Mouse (Mus musculus) limb, embryonic 14.5 days (tissue): ENCODE measurements at regions not wholly inside any gene's neighbourhood (a gene's known extent, or its start where the extent isn't known, plus 50 kb on each side); places are given as distances from the start of the nearest gene placed in this dataset.
A peak's percentile ranks its signal among the peaks of the same experiment; 100 is the strongest.

Experiments
- ATAC-seq: fragments of 200-750 bp; cut with Nextera tagmentation; 2 replicates; pipeline ENCODE4 v1.8.0; 2017; ENCODE audit warnings: low read depth, moderate number of reproducible peaks, moderate TSS enrichment; ENCODE audit not compliant: low FRiP score
- DNase-seq: peaks from one replicate; pipeline ENCODE4 v3.0.0-alpha.2; 2015; ENCODE audit warnings: low spot score
- H3K27ac ChIP-seq: fragments of 300-500 bp; sonication (generic); replicated peaks from 2 replicates; pipeline ENCODE4 v1.5.1; 2014; ENCODE audit warnings: low read depth, mild to moderate bottlenecking, low read length, moderate library complexity, mixed read lengths
- H3K27me3 ChIP-seq: fragments of 300-500 bp; sonication (generic); 2 replicates; pipeline ENCODE4 v1.6.1; 2014; ENCODE audit warnings: low read length, mixed read lengths; ENCODE audit not compliant: control insufficient read depth, insufficient read depth
- H3K36me3 ChIP-seq: fragments of 300-500 bp; sonication (generic); 2 replicates; pipeline ENCODE4 v1.6.1; 2014; ENCODE audit warnings: mild to moderate bottlenecking, low read length, moderate library complexity, mixed read lengths; ENCODE audit not compliant: control insufficient read depth, insufficient read depth
- H3K4me1 ChIP-seq: fragments of 300-500 bp; sonication (generic); 2 replicates; pipeline ENCODE4 v1.6.1; 2014; ENCODE audit warnings: antibody characterized with exemption, low read length, mixed read lengths; ENCODE audit not compliant: control insufficient read depth, insufficient read depth
- H3K4me2 ChIP-seq: fragments of 300-500 bp; sonication (generic); replicated peaks from 2 replicates; pipeline ENCODE4 v1.6.1; 2014; ENCODE audit warnings: low read depth, mild to moderate bottlenecking, low read length, moderate library complexity; ENCODE audit not compliant: severe bottlenecking
- H3K4me3 ChIP-seq: fragments of 300-500 bp; sonication (generic); replicated peaks from 2 replicates; pipeline ENCODE4 v1.5.1; 2014; ENCODE audit warnings: low read length
- H3K9ac ChIP-seq: fragments of 300-500 bp; sonication (generic); 2 replicates; pipeline ENCODE4 v1.6.1; 2014; ENCODE audit warnings: mild to moderate bottlenecking, low read depth, low read length, moderate library complexity; ENCODE audit not compliant: severe bottlenecking
- H3K9me3 ChIP-seq: fragments of 300-500 bp; sonication (generic); 2 replicates; pipeline ENCODE4 v1.6.1; 2016; ENCODE audit warnings: low read length; ENCODE audit not compliant: control insufficient read depth
- POLR2A ChIP-seq: fragments of 200-500 bp; IDR thresholded peaks from 2 replicates; pipeline ENCODE4 v1.8.0; 2012; ENCODE audit warnings: inconsistent platforms, mild to moderate bottlenecking, moderate library complexity, borderline replicate concordance; ENCODE audit not compliant: insufficient read depth, insufficient read length; ENCODE audit errors: extremely low read depth
- WGBS: fragments of 180-500 bp; shearing (Covaris S2); extraction: QIAGEN DNeasy Blood & Tissue Kit; methylation state at CpG from one replicate; pipeline ENCODE4 v1.1.7; 2014; 5-methylcytosine and 5-hydroxymethylcytosine counted together

- Histone ChIP-seq H3K9me3 (no peaks in the 10 kb centered on the region), H3K27ac (no peak overlapping the region), H3K27me3 (no peaks in the 10 kb centered on the region), H3K9ac (no peak overlapping the region), H3K36me3 (no peaks in the 10 kb centered on the region), H3K4me1 (no peaks in the 10 kb centered on the region), H3K4me2 (no peak overlapping the region), H3K4me3 (no peak overlapping the region)
- TF ChIP-seq POLR2A = no peak
- WGBS = 65% methylated on average over 3 of the region's 3 CpGs
- DNase-seq = no peak
- no peak for ATAC-seq
Measured at GRCm38 (mm10) chr11:42944573-42944972, 91.0 kb upstream of the Gm9972 start.

- WGBS = 95% methylated on average over 1 of the region's 1 CpGs
- Histone ChIP-seq H3K9ac (no peak overlapping the region), H3K4me3 (no peak overlapping the region), H3K4me1 (no peaks in the 10 kb centered on the region), H3K27ac (no peak overlapping the region), H3K36me3 (no peaks in the 10 kb centered on the region), H3K4me2 (no peak overlapping the region), H3K9me3 (no peaks in the 10 kb centered on the region), H3K27me3 (no peaks in the 10 kb centered on the region)
- ATAC-seq = no peak
- no peak for DNase-seq
- TF ChIP-seq POLR2A = no peak
Measured at GRCm38 (mm10) chr11:42949823-42950222, 85.7 kb upstream of the Gm9972 start.

GRCm38 (mm10) chr11:42954169-42954568 is 81.4 kb upstream of the Gm9972 start:
- Histone ChIP-seq H3K27me3 (no peaks in the 10 kb centered on the region), H3K4me3 (no peak overlapping the region), H3K27ac (no peak overlapping the region), H3K4me2 (no peak overlapping the region), H3K4me1 (no peaks in the 10 kb centered on the region), H3K9ac (no peak overlapping the region), H3K36me3 (no peaks in the 10 kb centered on the region), H3K9me3 (no peaks in the 10 kb centered on the region)
- ATAC-seq (peak; percentile 63; the same call in 1 of the 2 replicates), DNase-seq (no peak)
- 36% methylated on average over 5 of the region's 5 CpGs for WGBS
- no peak for TF ChIP-seq POLR2A

- no peak for ATAC-seq
- no peak for TF ChIP-seq POLR2A
- Histone ChIP-seq H3K27ac (no peak overlapping the region), H3K9me3 (no peaks in the 10 kb centered on the region), H3K36me3 (no peaks in the 10 kb centered on the region), H3K27me3 (no peaks in the 10 kb centered on the region), H3K4me3 (no peak overlapping the region), H3K4me2 (no peak overlapping the region), H3K4me1 (no peaks in the 10 kb centered on the region), H3K9ac (no peak overlapping the region)
- no peak for DNase-seq
- 70% methylated on average over 1 of the region's 1 CpGs for WGBS
Measured at GRCm38 (mm10) chr11:42965732-42966131, 69.8 kb upstream of the Gm9972 start.

GRCm38 (mm10) chr11:42978245-42978644 is 57.3 kb upstream of the Gm9972 start:
- Histone ChIP-seq H3K27me3 (no peaks in the 10 kb centered on the region), H3K4me1 (no peaks in the 10 kb centered on the region), H3K9me3 (no peaks in the 10 kb centered on the region), H3K4me3 (no peak overlapping the region), H3K36me3 (no peaks in the 10 kb centered on the region), H3K9ac (no peak overlapping the region), H3K27ac (no peak overlapping the region), H3K4me2 (no peak overlapping the region)
- 71% methylated on average over 2 of the region's 2 CpGs for WGBS
- DNase-seq (no peak), ATAC-seq (no peak)
- no peak for TF ChIP-seq POLR2A
